Mouse (Mus musculus) heart, embryonic 10.5 days (tissue): Measurements from ENCODE around the gene Specc1. TPM values are rescaled to one million over a fixed set of nuclear protein-coding genes. Genes with fewer than 3 reads are reported as not detected.

Experiments used
- DNase-seq: peaks from one replicate; pipeline ENCODE4 v3.0.0-alpha.2; 2017; ENCODE audit warnings: low spot score
- H3K27ac ChIP-seq: fragments of 300-500 bp; sonication (generic); 2 replicates; pipeline ENCODE4 v1.5.1; 2016; ENCODE audit warnings: mild to moderate bottlenecking
- H3K27me3 ChIP-seq: fragments of 300-500 bp; sonication (generic); 2 replicates; pipeline ENCODE4 v1.6.1; 2016; ENCODE audit warnings: mild to moderate bottlenecking; ENCODE audit not compliant: poor library complexity, insufficient read depth, severe bottlenecking
- H3K36me3 ChIP-seq: fragments of 300-500 bp; sonication (generic); 2 replicates; pipeline ENCODE4 v1.6.1; 2016; ENCODE audit warnings: mild to moderate bottlenecking, moderate library complexity
- H3K4me1 ChIP-seq: fragments of 300-500 bp; sonication (generic); 2 replicates; pipeline ENCODE4 v1.6.1; 2016; ENCODE audit warnings: mild to moderate bottlenecking
- H3K4me3 ChIP-seq: fragments of 300-500 bp; sonication (generic); 2 replicates; pipeline ENCODE4 v1.5.1; 2016; ENCODE audit warnings: mild to moderate bottlenecking, moderate library complexity
- H3K9me3 ChIP-seq: fragments of 300-500 bp; sonication (generic); 2 replicates; pipeline ENCODE4 v1.6.1; 2016; ENCODE audit warnings: mild to moderate bottlenecking, moderate library complexity
- WGBS: fragments of 180-500 bp; shearing (Covaris S2); methylation state at CpG from one replicate; pipeline ENCODE4 v1.1.7; 2016; 5-methylcytosine and 5-hydroxymethylcytosine counted together
- polyA plus RNA-seq: library from polyadenylated mRNA; unstranded; fragments of >200 nt; fragmentation: Nextera tagmentation; extraction: Ambion mirVana; gene quantifications from 2 replicates; pipeline ENCODE4 v1.2.1, GENCODE M21; 2016

Specc1 gene
- 9.2 and 10.5 TPM in 2 replicates for polyA plus RNA-seq

DNA sequence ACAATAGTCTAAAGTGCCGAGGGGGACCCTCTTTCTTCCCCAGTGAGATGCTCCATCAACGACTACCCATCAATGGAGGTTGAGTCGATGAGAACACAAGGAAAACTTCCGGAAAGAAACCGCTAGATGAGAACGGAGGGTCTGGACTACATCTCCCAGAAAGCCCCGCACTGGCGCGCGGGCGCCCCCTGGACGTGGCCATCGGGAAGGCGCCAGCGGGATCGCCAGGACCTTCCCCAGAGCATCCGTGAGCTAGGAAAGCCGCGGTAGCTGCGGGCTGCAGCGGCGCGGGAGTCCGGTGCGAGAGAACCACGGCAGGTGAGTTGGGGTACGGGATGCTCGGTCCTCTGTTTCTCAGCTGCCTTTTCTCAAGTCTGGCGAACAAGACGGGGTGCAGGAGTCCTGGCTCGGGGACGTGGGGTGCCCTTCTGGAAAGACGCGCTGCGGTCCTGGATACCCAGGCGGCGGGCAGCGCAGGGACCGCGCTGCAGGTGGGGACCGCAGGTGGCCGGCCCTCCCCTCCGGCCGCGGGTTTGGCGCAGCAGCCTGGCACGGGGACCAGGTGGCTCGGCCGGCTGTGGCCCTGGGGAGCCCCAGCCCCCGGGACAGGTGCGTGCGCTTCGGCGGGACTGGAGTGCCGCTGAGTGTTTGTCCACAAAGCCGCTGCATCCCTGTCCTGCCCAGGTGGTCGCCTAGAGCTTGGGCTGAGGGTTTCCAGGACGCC lies at the start of gene Specc1:
Gene Specc1, plus strand, starts transcription at position 192 of the 724 bp plus-strand sequence.
- Histone ChIP-seq H3K27ac (peak within 1 kb of the TSS; percentile 72), H3K36me3 (no peaks in the 10 kb centered on the region), H3K4me1 (peaks cover 9% of the 10 kb centered on the region), H3K27me3 (peaks cover 25% of the 10 kb centered on the region), H3K4me3 (peak within 1 kb of the TSS; percentile 79), H3K9me3 (no peaks in the 10 kb centered on the region)
- DNase-seq, result peak; percentile 94
- under 1% methylated on average over 56 of the region's 58 CpGs for WGBS

DNA sequence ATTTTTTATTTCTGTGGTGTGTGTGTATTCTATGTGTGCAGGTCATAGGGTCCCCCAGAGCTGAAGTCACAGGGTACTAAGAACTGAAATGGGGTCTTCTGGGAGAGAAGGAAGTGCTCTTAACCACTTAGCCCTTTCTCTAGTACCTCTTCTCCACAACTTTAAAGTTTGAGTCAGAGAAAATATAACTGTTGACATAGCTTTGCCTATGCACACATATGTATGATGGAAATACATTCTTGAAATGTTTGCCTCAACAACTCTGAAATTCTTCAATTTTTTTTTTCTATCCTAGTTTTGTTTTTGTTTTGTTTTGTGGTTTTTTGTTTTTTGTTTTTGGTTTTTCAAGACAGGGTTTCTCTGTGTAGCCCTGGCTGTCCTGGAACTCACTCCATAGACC lies 48.2 kb upstream of the Specc1 start:
- H3K4me3 ChIP-seq, result no peak overlapping the region
- no peak for DNase-seq
- no peaks in the 10 kb centered on the region for H3K27me3 ChIP-seq
- H3K36me3 ChIP-seq, result peaks cover 77% of the 10 kb centered on the region
- no peaks in the 10 kb centered on the region for H3K4me1 ChIP-seq
- H3K27ac ChIP-seq, result no peak overlapping the region
- H3K9me3 ChIP-seq, result no peaks in the 10 kb centered on the region

DNA sequence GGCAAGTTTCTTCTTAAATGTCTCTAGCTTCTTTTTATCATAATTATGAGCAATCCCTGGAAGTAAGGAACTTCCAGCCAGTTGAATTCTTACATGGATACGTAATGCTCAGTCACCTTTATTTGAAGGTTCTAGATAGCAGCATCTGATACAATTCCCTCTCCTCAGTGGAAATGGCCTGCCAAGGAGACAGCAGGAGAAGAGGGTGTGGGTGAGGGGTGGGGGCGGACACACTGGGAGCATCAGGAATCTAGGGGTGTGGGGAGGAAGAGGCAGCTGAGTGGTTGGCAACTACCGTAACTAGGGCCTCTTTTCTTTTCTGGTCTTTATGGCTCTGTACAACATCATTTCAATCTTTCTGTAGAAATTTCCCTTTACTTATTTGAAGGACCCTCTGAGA lies 36.9 kb upstream of the Specc1 start:
- no peaks in the 10 kb centered on the region for H3K9me3 ChIP-seq
- H3K4me3 ChIP-seq, result no peak overlapping the region
- no peaks in the 10 kb centered on the region for H3K27me3 ChIP-seq
- 88% methylated on average over 3 of the region's 3 CpGs for WGBS
- H3K36me3 ChIP-seq, result peaks cover 31% of the 10 kb centered on the region
- no peak for DNase-seq
- no peak overlapping the region for H3K27ac ChIP-seq
- H3K4me1 ChIP-seq, result peaks cover 11% of the 10 kb centered on the region; the same call in 1 of the 2 replicates

DNA sequence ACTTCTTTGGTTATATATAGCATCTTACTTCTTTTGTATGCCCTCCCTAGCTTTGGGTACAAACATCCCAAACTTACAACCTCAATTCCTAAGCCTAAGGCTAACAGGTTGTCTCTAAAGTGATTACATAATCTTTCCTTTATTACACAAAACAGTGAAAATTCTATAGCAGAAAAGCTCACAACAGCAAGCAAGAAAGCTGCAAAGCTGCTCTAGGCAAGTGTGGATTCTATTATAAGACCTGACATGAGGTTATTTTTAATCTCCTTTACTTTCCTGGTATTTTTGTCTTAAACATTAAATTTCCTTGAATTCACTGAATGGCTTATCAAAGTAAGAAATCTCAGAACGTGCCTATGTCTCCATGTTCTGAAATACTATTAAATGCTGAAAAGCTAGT lies 33.3 kb upstream of the Specc1 start:
- Histone ChIP-seq H3K4me3 (no peak overlapping the region), H3K36me3 (peaks cover 23% of the 10 kb centered on the region; the same call in 1 of the 2 replicates), H3K9me3 (no peaks in the 10 kb centered on the region), H3K27me3 (no peaks in the 10 kb centered on the region), H3K4me1 (peaks cover 18% of the 10 kb centered on the region), H3K27ac (no peak overlapping the region)
- DNase-seq, result no peak
- 57% methylated on average over 1 of the region's 1 CpGs for WGBS

DNA sequence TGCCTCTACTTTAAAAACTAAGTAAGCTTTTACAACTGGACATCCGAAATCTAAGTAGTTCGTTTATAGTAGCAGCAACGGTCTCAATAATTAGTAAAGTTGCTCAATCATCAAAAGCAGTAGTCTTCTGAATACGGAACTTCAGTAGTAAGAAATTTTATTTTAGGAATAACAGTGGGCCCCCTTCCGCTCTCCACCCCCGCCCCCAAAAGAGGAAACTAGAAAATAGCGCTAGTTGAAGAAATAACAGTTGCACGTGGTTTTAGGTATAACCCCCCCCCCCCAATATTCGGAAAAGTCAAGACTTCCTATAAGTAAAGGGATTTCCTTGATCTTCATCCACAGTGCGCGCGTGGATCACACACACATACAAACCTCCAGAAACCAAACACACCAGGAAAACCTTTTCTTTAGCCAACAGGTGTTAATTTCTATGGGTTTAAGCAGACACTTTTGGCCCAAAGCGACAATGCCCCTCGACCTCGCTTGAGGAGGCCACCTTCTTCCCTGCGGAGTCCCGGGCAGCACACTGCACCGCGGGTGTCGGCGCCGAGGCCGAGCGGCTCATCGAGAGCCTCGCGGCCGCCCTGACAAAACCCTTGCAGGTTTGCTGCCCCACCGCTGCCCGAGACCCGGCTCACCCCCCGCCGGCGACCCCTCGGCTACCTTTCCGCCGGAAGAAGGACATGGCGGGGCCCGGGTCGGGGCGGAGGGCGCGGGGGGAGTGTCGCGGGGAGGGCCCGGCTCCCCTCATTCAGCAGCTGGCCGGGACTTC lies 27.1 kb upstream of the Specc1 start:
- no peak for DNase-seq
- Histone ChIP-seq H3K36me3 (peaks cover 5% of the 10 kb centered on the region; the same call in 1 of the 2 replicates), H3K4me1 (peaks cover 22% of the 10 kb centered on the region), H3K4me3 (peak overlapping the region; percentile 84), H3K9me3 (no peaks in the 10 kb centered on the region), H3K27ac (peak overlapping the region; percentile 97), H3K27me3 (no peaks in the 10 kb centered on the region)
- 2% methylated on average over 47 of the region's 47 CpGs for WGBS

DNA sequence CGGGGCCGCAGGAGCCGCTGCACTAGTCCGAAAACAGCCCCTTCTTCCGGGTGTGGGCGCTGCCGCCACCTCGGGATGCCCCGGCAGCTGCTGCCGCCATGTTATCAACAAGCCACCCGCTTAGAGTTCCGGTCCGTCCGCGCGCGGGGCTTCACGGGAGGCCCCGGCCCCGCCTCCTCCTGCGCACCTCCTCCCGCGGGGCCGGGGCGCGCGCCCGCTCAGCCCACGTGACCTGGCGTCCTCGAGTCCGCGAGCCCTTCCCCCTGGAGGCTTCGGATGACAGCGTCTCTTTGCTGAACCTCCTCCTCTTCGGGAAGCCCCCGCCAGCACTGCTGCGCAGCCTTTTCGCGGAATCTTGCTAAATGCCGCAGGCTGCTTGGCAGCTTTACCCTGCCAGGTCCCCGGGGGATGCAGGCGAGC lies 26.5 kb upstream of the Specc1 start, which contains the start of gene Akap10:
Gene Akap10, minus strand, starts transcription at position 155 of the 420 bp plus-strand sequence.
- peaks cover 5% of the 10 kb centered on the region; the same call in 1 of the 2 replicates for H3K36me3 ChIP-seq
- 0% methylated on average over 42 of the region's 43 CpGs for WGBS
- H3K4me3 ChIP-seq, result peak within 1 kb of the TSS; percentile 84
- peaks cover 18% of the 10 kb centered on the region for H3K4me1 ChIP-seq
- H3K9me3 ChIP-seq, result no peaks in the 10 kb centered on the region
- peak within 1 kb of the TSS; percentile 97 for H3K27ac ChIP-seq
- no peaks in the 10 kb centered on the region for H3K27me3 ChIP-seq
- peak; percentile 97 for DNase-seq

GRCm38 (mm10) chr11:61930640-61931586 lies 25.6 kb upstream of the Specc1 start:
- Histone ChIP-seq H3K4me3 (peak overlapping the region; percentile 84), H3K27ac (peak overlapping the region; percentile 97), H3K36me3 (peaks cover 3% of the 10 kb centered on the region; the same call in 1 of the 2 replicates), H3K27me3 (no peaks in the 10 kb centered on the region), H3K9me3 (no peaks in the 10 kb centered on the region), H3K4me1 (peaks cover 18% of the 10 kb centered on the region)
- WGBS, result 21% methylated on average over 11 of the region's 11 CpGs
- no peak for DNase-seq

GRCm38 (mm10) chr11:61937761-61938160 lies 18.8 kb upstream of the Specc1 start:
- no peak for DNase-seq
- H3K4me1 ChIP-seq, result no peaks in the 10 kb centered on the region
- no peak overlapping the region for H3K4me3 ChIP-seq
- 85% methylated on average over 1 of the region's 1 CpGs for WGBS
- no peaks in the 10 kb centered on the region for H3K27me3 ChIP-seq
- no peaks in the 10 kb centered on the region for H3K36me3 ChIP-seq
- H3K9me3 ChIP-seq, result no peaks in the 10 kb centered on the region
- H3K27ac ChIP-seq, result no peak overlapping the region

DNA sequence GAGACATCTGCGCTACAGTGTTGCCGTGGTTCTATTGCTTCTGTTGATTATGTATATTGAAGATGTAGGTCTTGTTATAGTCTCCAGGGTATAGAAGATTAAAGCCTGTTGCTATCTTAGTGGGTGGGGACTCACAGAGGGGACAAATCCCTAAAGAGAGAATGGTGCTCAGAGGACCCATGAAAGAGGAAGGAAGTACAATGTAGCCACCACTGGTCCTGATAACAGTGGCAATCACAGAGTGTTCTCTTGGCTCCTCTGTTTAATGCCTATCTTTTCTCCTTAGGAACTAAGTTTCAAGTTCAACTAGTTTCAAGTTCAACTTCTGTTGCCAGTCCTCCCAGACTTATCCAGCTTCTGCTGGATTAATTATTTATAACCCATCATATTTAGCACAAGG lies 13.7 kb upstream of the Specc1 start:
- H3K9me3 ChIP-seq, result no peaks in the 10 kb centered on the region
- no peak for DNase-seq
- no peak overlapping the region for H3K27ac ChIP-seq
- WGBS, result 78% methylated on average over 2 of the region's 2 CpGs
- no peaks in the 10 kb centered on the region for H3K4me1 ChIP-seq
- H3K4me3 ChIP-seq, result no peak overlapping the region
- H3K36me3 ChIP-seq, result no peaks in the 10 kb centered on the region
- no peaks in the 10 kb centered on the region for H3K27me3 ChIP-seq

- 74% methylated on average over 9 of the region's 9 CpGs for WGBS
- DNase-seq, result no peak
- H3K4me1 ChIP-seq, result no peaks in the 10 kb centered on the region
These were observed 12.1 kb upstream of the Specc1 start for GRCm38 (mm10) chr11:61944417-61944816.

DNA sequence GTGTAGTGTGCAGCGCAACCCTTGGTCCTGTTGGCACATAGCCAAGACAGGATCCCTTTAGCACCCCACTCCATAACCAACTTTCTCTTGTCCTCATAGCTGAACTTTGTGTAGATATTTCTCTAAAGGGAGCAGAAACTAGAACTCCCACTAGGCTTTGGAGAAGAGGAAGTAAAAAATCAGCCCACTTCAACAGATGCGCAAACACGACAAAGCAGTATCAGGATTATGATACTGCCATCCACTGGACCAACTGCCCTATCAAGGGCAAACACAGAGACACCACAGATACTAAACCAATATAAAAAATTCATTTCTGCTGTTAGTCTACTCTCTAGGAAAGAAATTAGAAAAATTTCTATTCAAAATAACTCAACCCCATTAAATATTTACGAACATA lies 10.0 kb upstream of the Specc1 start:
- Histone ChIP-seq H3K27me3 (no peaks in the 10 kb centered on the region), H3K4me3 (no peak overlapping the region), H3K9me3 (no peaks in the 10 kb centered on the region), H3K27ac (no peak overlapping the region), H3K36me3 (no peaks in the 10 kb centered on the region), H3K4me1 (no peaks in the 10 kb centered on the region)
- no peak for DNase-seq
- 90% methylated on average over 4 of the region's 4 CpGs for WGBS

More at GRCm38 (mm10) chr11:61944417-61944816, 12.1 kb upstream of the Specc1 start:
- no peaks in the 10 kb centered on the region for H3K9me3 ChIP-seq
- no peaks in the 10 kb centered on the region for H3K36me3 ChIP-seq
- H3K4me3 ChIP-seq, result no peak overlapping the region
- H3K27ac ChIP-seq, result no peak overlapping the region
- no peaks in the 10 kb centered on the region for H3K27me3 ChIP-seq

GRCm38 (mm10) chr11:61949315-61949714 lies 7.2 kb upstream of the Specc1 start:
- Histone ChIP-seq H3K36me3 (no peaks in the 10 kb centered on the region), H3K9me3 (no peaks in the 10 kb centered on the region), H3K27me3 (no peaks in the 10 kb centered on the region), H3K27ac (no peak overlapping the region), H3K4me1 (no peaks in the 10 kb centered on the region), H3K4me3 (no peak overlapping the region)
- WGBS, result 2% methylated on average over 3 of the region's 3 CpGs
- no peak for DNase-seq
